Mouse (Mus musculus) E14TG2a.4 (cell line): Measurements from ENCODE around the gene Msrb3.

Experiments used
- H3K27me3 ChIP-seq: 2 replicates; pipeline ENCODE4 v1.6.1; 2014; ENCODE audit warnings: low read length, control low read depth; ENCODE audit not compliant: insufficient read depth
- H3K36me3 ChIP-seq: 2 replicates; pipeline ENCODE4 v1.6.1; 2014; ENCODE audit warnings: low read length, control low read depth; ENCODE audit not compliant: insufficient read depth
- H3K4me1 ChIP-seq: replicated peaks from 2 replicates; pipeline ENCODE4 v1.6.1; 2014; ENCODE audit warnings: low read depth, low read length, control low read depth
- H3K4me3 ChIP-seq: replicated peaks from 2 replicates; pipeline ENCODE4 v1.5.1; 2014; ENCODE audit warnings: mild to moderate bottlenecking, low read length
- H3K9me3 ChIP-seq: 2 replicates; pipeline ENCODE4 v1.6.1; 2014; ENCODE audit warnings: low read length, control low read depth
- CTCF ChIP-seq: conservative IDR thresholded peaks from 2 replicates; pipeline ENCODE4 v1.5.1; 2014; ENCODE audit warnings: low read length
- NANOG ChIP-seq: IDR thresholded peaks from 2 replicates; pipeline ENCODE4 v1.6.1; 2014; ENCODE audit warnings: borderline replicate concordance, low read length, mixed read lengths
- POU5F1 ChIP-seq: IDR thresholded peaks from 2 replicates; pipeline ENCODE4 v1.6.1; 2014; ENCODE audit warnings: low read length, borderline replicate concordance

Gene Msrb3

DNA sequence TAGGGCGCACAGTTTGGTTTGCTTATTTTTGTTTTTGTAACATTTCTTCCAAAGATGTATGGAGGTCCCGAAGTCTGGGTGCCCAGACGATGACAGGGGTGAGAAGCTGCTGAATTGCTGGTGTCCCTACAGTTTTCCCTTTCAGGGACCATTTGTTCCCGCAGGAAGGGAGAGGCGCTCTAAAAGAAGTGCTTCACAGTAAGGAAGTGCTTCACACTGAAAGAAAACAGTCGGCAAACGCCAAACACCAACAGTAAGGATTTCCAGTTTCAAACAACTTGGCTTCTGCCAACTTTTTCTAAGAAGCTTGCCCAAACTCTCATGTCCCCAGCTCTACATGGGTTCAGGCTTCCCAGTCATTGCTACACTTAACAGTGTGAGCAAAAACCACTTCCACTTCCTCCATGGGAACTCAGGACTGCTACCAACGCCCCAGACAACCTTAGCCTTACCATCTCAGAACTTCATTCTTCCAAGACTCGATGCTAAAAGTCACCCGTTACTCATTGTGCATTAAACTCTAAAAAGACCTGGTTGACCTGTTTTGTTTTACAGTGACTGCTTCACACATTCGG, 106.6 kb downstream of the Msrb3 start:
- Histone ChIP-seq H3K9me3 (no peaks in the 10 kb centered on the region), H3K27me3 (peaks cover 24% of the 10 kb centered on the region), H3K4me3 (no peak overlapping the region), H3K4me1 (peaks cover 8% of the 10 kb centered on the region), H3K36me3 (no peaks in the 10 kb centered on the region)
- TF ChIP-seq NANOG (no peak), CTCF (no peak)

DNA sequence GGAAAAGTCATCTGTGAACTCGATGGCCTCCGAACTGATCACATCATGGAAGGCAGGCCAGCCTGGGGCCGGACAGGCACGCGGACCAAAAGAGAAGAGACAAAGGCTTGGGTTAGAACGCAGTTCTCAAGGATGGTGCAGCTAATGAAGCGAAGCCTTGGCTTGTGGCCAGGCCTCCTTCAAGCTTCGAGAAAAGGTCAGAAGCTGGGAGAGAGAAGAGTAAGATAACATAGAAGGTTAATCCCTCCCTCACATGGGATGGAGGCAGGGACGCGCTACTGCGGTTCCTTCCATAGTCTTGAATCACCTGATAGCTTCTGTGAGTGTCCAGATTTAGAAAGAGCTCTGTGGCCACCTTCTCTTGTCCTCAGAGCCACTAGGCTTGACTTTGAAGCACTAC, 107.5 kb downstream of the Msrb3 start:
- Histone ChIP-seq H3K27me3 (peaks cover 27% of the 10 kb centered on the region), H3K4me1 (peaks cover 12% of the 10 kb centered on the region), H3K36me3 (no peaks in the 10 kb centered on the region), H3K4me3 (no peak overlapping the region), H3K9me3 (no peaks in the 10 kb centered on the region)
- no peak for TF ChIP-seq POU5F1
- no peak for TF ChIP-seq CTCF
- no peak for TF ChIP-seq NANOG

GRCm38 (mm10) chr10:120787202-120787601, 111.7 kb downstream of the Msrb3 start:
- TF ChIP-seq CTCF (no peak), NANOG (no peak), POU5F1 (no peak)
- Histone ChIP-seq H3K36me3 (no peaks in the 10 kb centered on the region), H3K4me1 (peaks cover 12% of the 10 kb centered on the region), H3K9me3 (no peaks in the 10 kb centered on the region), H3K4me3 (no peak overlapping the region), H3K27me3 (peaks cover 41% of the 10 kb centered on the region)

DNA sequence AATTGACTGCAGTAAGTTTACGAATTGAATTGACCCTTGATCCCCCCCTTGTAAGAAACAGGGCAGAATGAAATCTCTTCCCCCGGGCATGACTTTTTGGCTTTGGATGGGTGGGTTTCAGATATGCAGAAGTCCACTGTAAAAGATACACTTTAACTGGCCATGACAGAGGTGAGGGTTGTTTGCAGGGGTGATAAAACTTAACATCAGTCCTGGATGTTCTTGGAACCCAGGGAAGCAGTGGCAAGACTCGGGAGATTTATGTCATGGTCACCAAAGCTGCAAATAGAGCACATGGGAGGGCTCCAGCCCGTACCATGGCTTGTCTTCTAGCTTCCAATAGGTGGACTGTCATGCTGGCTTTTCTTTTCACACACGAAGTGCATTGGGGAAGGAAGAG, 114.4 kb downstream of the Msrb3 start:
- no peaks in the 10 kb centered on the region for H3K36me3 ChIP-seq
- TF ChIP-seq POU5F1 = no peak
- TF ChIP-seq NANOG = no peak
- TF ChIP-seq CTCF = no peak

GRCm38 (mm10) chr10:120783393-120783792, 115.5 kb downstream of the Msrb3 start:
- no peak overlapping the region for H3K4me3 ChIP-seq
- TF ChIP-seq NANOG = no peak
- TF ChIP-seq CTCF = no peak
- no peak for TF ChIP-seq POU5F1
- H3K9me3 ChIP-seq = no peaks in the 10 kb centered on the region
- H3K27me3 ChIP-seq = peaks cover 30% of the 10 kb centered on the region
- peaks cover 12% of the 10 kb centered on the region for H3K4me1 ChIP-seq
- H3K36me3 ChIP-seq = no peaks in the 10 kb centered on the region

More for the DNA sequence above, 114.4 kb downstream of the Msrb3 start:
- H3K9me3 ChIP-seq = no peaks in the 10 kb centered on the region
- H3K27me3 ChIP-seq = peaks cover 36% of the 10 kb centered on the region
- no peak overlapping the region for H3K4me3 ChIP-seq
- peaks cover 12% of the 10 kb centered on the region for H3K4me1 ChIP-seq

- TF ChIP-seq POU5F1 (no peak), NANOG (no peak), CTCF (no peak)
- H3K4me3 ChIP-seq = no peak overlapping the region
- H3K4me1 ChIP-seq = no peaks in the 10 kb centered on the region
Observed at GRCm38 (mm10) chr10:120777499-120777898, 121.4 kb downstream of the Msrb3 start.

GRCm38 (mm10) chr10:120775361-120775760, 123.5 kb downstream of the Msrb3 start:
- H3K9me3 ChIP-seq = no peaks in the 10 kb centered on the region
- no peak overlapping the region for H3K4me3 ChIP-seq
- no peak for TF ChIP-seq POU5F1
- H3K4me1 ChIP-seq = no peaks in the 10 kb centered on the region
- H3K36me3 ChIP-seq = no peaks in the 10 kb centered on the region
- peaks cover 3% of the 10 kb centered on the region; the same call in 1 of the 2 replicates for H3K27me3 ChIP-seq

More at GRCm38 (mm10) chr10:120777499-120777898, 121.4 kb downstream of the Msrb3 start:
- no peaks in the 10 kb centered on the region for H3K36me3 ChIP-seq
- peaks cover 3% of the 10 kb centered on the region; the same call in 1 of the 2 replicates for H3K27me3 ChIP-seq
- no peaks in the 10 kb centered on the region for H3K9me3 ChIP-seq

DNA sequence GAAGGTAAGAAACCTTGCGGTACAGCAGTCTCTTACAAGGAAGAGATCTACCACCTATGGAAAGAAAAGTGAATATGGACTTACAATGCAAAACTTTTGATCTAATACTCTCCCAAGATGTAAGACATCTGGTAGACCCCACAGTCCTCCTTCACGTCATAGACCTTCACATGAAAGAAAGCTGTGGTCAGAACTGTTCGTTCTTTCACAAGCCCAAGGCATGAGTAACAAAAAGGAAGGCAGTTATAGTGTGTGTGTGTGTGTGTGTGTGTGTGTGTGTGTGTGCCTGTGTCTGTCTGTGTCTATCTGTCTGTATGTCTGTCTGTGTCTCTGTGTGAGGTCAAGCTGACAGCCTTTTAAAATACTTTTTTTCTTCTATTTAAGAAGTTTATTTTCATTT, 131.5 kb downstream of the Msrb3 start:
- H3K4me1 ChIP-seq = no peaks in the 10 kb centered on the region
- TF ChIP-seq NANOG (no peak), POU5F1 (no peak), CTCF (no peak)
- peaks cover 33% of the 10 kb centered on the region for H3K9me3 ChIP-seq
- H3K27me3 ChIP-seq = no peaks in the 10 kb centered on the region
- H3K36me3 ChIP-seq = no peaks in the 10 kb centered on the region
- no peak overlapping the region for H3K4me3 ChIP-seq

- H3K36me3 ChIP-seq = no peaks in the 10 kb centered on the region
- H3K27me3 ChIP-seq = no peaks in the 10 kb centered on the region
- H3K4me1 ChIP-seq = no peaks in the 10 kb centered on the region
- no peak for TF ChIP-seq POU5F1
- TF ChIP-seq NANOG = no peak
- TF ChIP-seq CTCF = no peak
- H3K9me3 ChIP-seq = peaks cover 44% of the 10 kb centered on the region
- H3K4me3 ChIP-seq = no peak overlapping the region
Observed at GRCm38 (mm10) chr10:120765398-120765797, 133.5 kb downstream of the Msrb3 start.
